Comparison of ENCODE assay signal across 9 mouse cellular contexts in genomic region chr9:14512633-14513445, GRCm38 (mm10). TPM values are rescaled to one million over a fixed set of nuclear protein-coding genes. Genes with fewer than 3 reads are reported as not detected.
DNase-seq lines count a peak whose midpoint lies in the region; ATAC-seq and TF ChIP-seq lines count a peak whose summit lies in the region.
"Had no signal": no experiment of that assay in that cellular context is flagged by ENCODE, and none has a peak within 500 bp of the region (broad histone marks: within the 10 kb centered on the region; RNA-seq: fewer than 3 reads in every experiment).

No protein-coding gene starts in this region.

- H3K27ac ChIP-seq in embryonic fibroblast, embryonic 13.5 days (ENCODE audit: insufficient read depth, low read length): no peak overlapping the region
- H3K27ac ChIP-seq in hindbrain, embryonic 13.5 days: no peak overlapping the region
- H3K27ac ChIP-seq in midbrain, embryonic 13.5 days: no peak overlapping the region

- no peak for TF ChIP-seq POLR2A in embryonic fibroblast, embryonic 13.5 days (IDR thresholded peaks at IDR 0.05; ENCODE audit: low read depth, low read length)

- 79% methylated on average over 9 of the region's 9 CpGs for WGBS in hindbrain, embryonic 13.5 days
- 75% methylated on average over 9 of the region's 9 CpGs for WGBS in midbrain, embryonic 13.5 days

- H3K4me1 ChIP-seq in embryonic fibroblast, embryonic 13.5 days (ENCODE audit: control insufficient read depth, insufficient read depth, low read length): no peaks in the 10 kb centered on the region
- H3K4me1 ChIP-seq in hindbrain, embryonic 13.5 days (replicated peaks): no peaks in the 10 kb centered on the region
- H3K4me1 ChIP-seq in midbrain, embryonic 13.5 days (replicated peaks): no peaks in the 10 kb centered on the region

- no peak overlapping the region for H3K4me3 ChIP-seq in embryonic fibroblast, embryonic 13.5 days (ENCODE audit: insufficient read depth, low read length)
- H3K4me3 ChIP-seq in hindbrain, embryonic 13.5 days: no peak overlapping the region
- H3K4me3 ChIP-seq in midbrain, embryonic 13.5 days (replicated peaks): no peak overlapping the region

- no peak for DNase-seq in cerebellum, adult 11-12 months
- DNase-seq in WW6 (ENCODE audit: low read depth, low spot score): peak; percentile 16
- DNase-seq in left cerebral cortex, postnatal 36 days (ENCODE audit: low spot score in 2 of 2): peak; percentile 17 to 32
- no peak for DNase-seq in B cell, adult 2 months

- peaks cover 50% of the 10 kb centered on the region for H3K36me3 ChIP-seq in hindbrain, embryonic 13.5 days
- H3K36me3 ChIP-seq in midbrain, embryonic 13.5 days: peaks cover 35% of the 10 kb centered on the region

- ATAC-seq in cerebellum, adult (ENCODE audit: insufficient number of reproducible peaks, low FRiP score, low TSS enrichment): peak; percentile 52; the same call in 1 of the 2 replicates
- ATAC-seq in hindbrain, embryonic 13.5 days (ENCODE audit: low FRiP score): peak; percentile 78; the same call in 1 of the 2 replicates
- ATAC-seq in midbrain, embryonic 13.5 days: peak; percentile 81

- no peaks in the 10 kb centered on the region for H3K9me3 ChIP-seq in hindbrain, embryonic 13.5 days
- no peaks in the 10 kb centered on the region for H3K9me3 ChIP-seq in midbrain, embryonic 13.5 days

- intact Hi-C loops in left cerebral cortex, postnatal 36 days (cut with DNase I): no loop called here

- no peaks in the 10 kb centered on the region for H3K27me3 ChIP-seq in hindbrain, embryonic 13.5 days
- H3K27me3 ChIP-seq in midbrain, embryonic 13.5 days: no peaks in the 10 kb centered on the region

- TF ChIP-seq CTCF in embryonic fibroblast, embryonic 13.5 days (IDR thresholded peaks at IDR 0.05; ENCODE audit: borderline replicate concordance, insufficient read depth, low read length): peak; percentile 63

- H3K4me2 ChIP-seq in hindbrain, embryonic 13.5 days: no peak overlapping the region
- H3K4me2 ChIP-seq in midbrain, embryonic 13.5 days (replicated peaks): no peak overlapping the region

- H3K9ac ChIP-seq in hindbrain, embryonic 13.5 days: no peak overlapping the region
- H3K9ac ChIP-seq in midbrain, embryonic 13.5 days (replicated peaks): no peak overlapping the region

RNA-seq across cellular contexts. Expression of gene Cwc15, which starts 12.4 kb away (rescaled TPM):
- 133 and 144 TPM in 2 replicates for polyA plus RNA-seq in embryonic fibroblast, embryonic 13.5 days (2011; ENCODE audit: insufficient read length, low read depth, missing spikeins)
- polyA plus RNA-seq in hindbrain, embryonic 13.5 days (2015; fragmentation: Nextera tagmentation; extraction: Ambion mirVana): 163 and 174 TPM in 2 replicates
- 10 to 100 TPM; 84.1 to 85.4 TPM for total RNA-seq in left cerebral cortex, postnatal 36 days (2021)
- 177 and 180 TPM in 2 replicates for polyA plus RNA-seq in midbrain, embryonic 13.5 days (2015; fragmentation: Nextera tagmentation; extraction: Ambion mirVana)

RNA-seq across cellular contexts. Expression of gene Kdm4d, which starts 12.6 kb away (rescaled TPM):
- not detected in 2 replicates for polyA plus RNA-seq in embryonic fibroblast, embryonic 13.5 days (2011; ENCODE audit: insufficient read length, low read depth, missing spikeins)
- polyA plus RNA-seq in hindbrain, embryonic 13.5 days (2015; fragmentation: Nextera tagmentation; extraction: Ambion mirVana): 0.36 and 0.58 TPM in 2 replicates
- 1 to 10 TPM; 2.3 to 2.4 TPM for total RNA-seq in left cerebral cortex, postnatal 36 days (2021)
- polyA plus RNA-seq in midbrain, embryonic 13.5 days (2015; fragmentation: Nextera tagmentation; extraction: Ambion mirVana): 0.32 and 0.43 TPM in 2 replicates
- total RNA-seq: neutrophil, adult 5-6 weeks had no signal

Comparison
In these comparisons a context has a peak if more than half of its experiments do, and no peak if none do; other contexts are left out.
1. DNase-seq: peak in WW6 (single experiment) and left cerebral cortex, postnatal 36 days (2 of 2); none in cerebellum, adult 11-12 months (single experiment) and B cell, adult 2 months (0 of 2).
2. Peak in every context shown above with its lines, with median percentiles within 50 percentile points of each other: ATAC-seq.